Mouse (Mus musculus) thymus, postnatal 4 days (tissue): ENCODE measurements around the gene Col19a1.

Source experiments
- DNase-seq: peaks from one replicate; pipeline ENCODE4 v3.0.0; 2021

Col19a1 gene

GRCm38 (mm10) chr1:24303077-24303476 is 284.2 kb downstream of the Col19a1 start:
- DNase-seq: no peak

GRCm38 (mm10) chr1:24302674-24303073 is 284.6 kb downstream of the Col19a1 start:
- DNase-seq: peak; percentile 32

- no peak for DNase-seq
Measured at GRCm38 (mm10) chr1:24300700-24301099, 286.6 kb downstream of the Col19a1 start.

- no peak for DNase-seq
Measured at GRCm38 (mm10) chr1:24294979-24295942, 292.0 kb downstream of the Col19a1 start.

GRCm38 (mm10) chr1:24292515-24292914 is 294.8 kb downstream of the Col19a1 start:
- no peak for DNase-seq

DNA sequence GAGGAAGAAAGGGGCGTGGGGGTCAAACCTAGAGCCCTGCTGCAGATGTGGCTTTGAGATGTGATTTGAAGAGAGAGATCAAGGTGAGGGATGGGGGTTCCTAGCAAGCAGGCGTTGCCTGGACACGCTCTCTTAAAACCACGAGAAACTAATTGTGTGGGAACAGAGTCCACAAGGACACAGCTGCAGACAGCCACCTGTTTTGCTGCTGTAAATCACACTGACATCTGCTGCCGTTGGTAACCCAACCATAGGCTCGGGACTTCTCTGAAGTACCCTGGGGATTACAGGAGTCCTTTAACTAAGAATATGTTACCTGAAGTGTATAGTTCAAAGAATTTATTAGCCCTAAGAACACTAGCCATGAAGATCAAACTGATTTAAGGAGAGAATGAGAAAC is 300.9 kb downstream of the Col19a1 start:
- DNase-seq: no peak

DNA sequence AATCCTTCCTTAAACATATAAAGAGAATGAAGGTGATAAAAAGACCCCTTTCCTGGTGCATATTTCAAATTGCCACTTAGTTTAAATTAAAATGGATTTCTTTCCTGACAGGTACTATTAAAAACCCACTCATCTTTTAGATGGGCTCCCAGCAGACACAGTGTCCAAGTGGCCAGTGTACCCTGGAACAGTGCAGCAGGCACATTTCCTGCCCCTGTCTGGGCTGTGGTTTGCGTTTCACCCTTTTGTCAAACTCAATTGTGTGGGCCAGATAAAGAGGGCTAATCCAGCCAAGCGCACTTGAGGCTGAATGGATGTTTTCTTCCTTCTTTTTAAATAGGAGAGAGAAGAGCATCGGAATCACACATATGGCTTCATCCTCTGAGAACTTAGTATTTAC is 320.2 kb downstream of the Col19a1 start:
- DNase-seq: no peak

DNA sequence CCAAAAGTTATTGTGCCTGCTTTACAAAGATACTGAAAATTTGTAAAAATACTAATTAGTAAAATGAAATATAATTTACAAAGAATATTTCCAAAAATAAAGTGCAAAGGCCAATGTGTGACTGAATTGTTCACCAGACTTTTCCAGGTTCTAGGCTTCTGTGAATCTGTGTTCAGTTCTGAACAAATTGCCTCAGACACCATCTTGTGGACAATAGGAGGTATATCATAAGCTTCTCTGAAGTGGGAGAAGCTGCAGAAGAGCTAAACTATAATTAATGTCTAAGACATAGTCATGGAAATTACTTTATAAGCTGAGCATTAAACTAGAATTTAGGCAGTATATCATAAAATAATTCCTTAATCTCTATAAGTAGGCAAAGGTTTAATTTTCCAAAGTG is 326.1 kb downstream of the Col19a1 start:
- DNase-seq: no peak

DNA sequence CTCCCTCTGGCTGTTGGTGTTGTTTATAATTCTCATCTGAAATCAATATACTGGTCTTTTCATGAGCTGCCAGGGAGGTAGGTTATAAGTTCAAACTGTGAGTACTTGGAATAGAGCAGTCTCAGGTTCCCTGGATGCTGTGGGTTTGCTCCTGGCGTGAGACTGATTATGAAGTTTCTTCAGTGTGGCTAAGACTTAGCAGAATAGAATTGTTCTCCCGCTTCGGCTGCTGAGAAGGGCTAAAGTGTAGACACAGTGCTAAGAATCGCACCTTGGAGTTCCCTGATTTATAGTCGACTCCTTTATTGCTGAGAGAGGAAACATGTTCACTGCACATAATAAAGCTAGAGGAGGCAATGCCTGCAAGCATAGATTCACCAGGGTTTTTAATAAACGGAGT is 327.9 kb downstream of the Col19a1 start:
- no peak for DNase-seq

- DNase-seq: no peak
Measured at GRCm38 (mm10) chr1:24257961-24258360, 329.3 kb downstream of the Col19a1 start.

DNA sequence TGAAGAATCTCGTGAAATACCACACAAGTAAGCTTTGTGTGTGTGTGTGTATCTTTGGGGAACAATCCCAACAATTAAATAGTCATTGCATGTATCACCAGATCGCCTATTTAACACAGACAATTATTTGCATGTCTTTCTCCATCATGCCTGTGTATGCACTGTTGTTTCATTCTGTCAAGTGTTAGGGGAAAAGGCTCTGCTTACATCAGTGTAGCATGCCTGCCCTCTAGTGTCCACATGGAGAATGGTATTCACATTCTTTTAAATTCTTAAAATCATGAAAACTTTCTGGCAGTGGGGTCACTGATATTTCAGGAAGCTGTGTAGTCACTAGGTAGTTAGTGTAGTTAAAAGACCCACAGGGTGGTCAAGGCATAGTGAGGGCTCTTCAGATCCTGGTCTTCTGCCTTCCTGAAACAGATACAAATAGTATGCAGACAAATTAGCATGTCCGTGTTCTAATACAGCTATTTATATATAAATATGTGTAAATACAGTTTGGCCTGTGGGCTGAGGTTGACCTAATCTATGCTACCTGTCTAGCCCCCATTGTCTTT is 338.1 kb downstream of the Col19a1 start:
- DNase-seq: peak; percentile 5

DNA sequence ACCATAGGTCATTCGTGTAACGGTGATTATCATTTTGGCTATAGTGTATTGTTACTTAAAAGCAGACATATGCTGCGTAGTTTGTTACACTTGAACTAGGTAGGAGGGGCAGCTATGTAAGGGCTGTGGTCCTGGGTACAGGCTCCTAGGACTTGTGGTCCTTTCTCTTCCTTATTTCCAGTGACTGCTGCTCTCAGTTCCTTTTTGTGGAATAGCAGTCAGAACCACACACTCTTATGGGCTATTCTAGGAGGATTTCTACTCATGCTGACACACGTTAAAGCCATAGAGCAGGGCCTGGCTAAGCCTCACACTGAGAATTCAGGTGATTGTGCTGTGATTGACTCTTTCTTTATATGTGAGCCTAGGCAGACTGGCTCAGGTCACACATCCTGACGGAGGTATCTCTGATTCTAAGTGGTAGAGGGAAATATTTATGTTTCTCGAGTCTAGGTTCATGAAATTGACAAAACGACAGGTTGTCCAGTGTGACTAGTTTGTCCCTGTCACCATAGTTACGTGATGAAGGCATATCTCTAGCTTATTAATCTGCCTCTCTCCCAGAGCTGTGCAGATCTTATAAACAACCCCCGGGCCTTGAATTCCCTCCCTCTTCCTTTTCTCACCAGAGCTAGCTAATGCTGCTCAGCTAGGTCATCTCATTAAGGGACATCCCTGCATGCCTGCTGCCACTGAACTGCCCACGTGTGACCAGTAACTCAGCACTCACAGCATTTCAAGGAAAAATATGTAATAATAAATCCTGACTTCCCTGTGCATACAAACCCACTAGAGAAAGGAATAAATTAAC is 338.8 kb downstream of the Col19a1 start:
- DNase-seq: no peak

DNA sequence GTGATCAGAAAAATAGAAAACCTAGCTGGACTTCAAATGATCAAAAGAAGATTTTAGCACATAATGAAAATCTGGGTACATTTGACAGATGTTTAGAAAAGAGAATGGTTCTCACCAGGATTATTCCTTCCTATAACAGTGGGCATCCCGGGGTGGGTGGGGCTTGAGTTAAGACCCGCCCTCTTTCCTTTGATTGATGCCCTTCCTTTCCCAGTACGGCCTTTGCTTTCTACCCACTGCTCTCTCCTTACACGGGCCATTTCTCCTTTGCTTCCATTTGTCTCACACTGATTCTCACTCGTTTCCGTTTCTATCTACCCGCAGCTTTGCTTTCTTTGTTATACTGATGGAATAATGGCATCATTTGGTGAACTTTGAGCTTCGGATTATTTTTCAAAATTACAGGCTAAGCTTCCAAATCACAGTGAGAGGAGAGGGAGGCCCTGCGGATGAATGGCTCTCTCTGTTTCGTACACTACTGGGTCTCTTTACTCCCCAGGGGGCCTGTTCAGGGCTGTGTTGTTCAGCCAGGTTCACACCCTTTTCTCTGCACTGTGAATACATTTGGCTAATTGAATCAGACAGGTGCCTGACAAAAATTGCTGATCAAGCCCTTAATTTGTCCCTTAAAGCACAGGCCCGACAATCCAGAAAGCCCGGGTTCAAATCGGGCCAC is 341.4 kb downstream of the Col19a1 start:
- no peak for DNase-seq

DNA sequence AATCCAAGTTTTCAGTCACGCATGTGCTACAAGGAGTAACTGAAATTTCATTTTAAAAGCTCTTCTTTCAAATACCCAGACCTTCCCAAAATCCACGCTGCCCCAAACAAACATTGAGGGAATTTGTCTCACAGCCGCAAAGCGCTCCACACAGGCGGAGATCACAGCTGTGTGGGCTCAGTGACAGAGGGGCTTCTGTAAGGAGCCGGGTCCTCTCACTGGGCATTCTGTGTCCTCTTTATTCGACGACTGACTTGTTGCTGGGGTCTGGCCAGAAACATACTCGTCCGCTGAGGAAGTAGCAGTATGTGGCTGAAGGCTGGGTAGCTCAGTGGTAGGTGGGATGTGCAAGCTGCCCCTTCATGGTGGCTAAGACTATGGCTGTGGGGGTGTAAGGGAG is 342.3 kb downstream of the Col19a1 start:
- DNase-seq: no peak

DNA sequence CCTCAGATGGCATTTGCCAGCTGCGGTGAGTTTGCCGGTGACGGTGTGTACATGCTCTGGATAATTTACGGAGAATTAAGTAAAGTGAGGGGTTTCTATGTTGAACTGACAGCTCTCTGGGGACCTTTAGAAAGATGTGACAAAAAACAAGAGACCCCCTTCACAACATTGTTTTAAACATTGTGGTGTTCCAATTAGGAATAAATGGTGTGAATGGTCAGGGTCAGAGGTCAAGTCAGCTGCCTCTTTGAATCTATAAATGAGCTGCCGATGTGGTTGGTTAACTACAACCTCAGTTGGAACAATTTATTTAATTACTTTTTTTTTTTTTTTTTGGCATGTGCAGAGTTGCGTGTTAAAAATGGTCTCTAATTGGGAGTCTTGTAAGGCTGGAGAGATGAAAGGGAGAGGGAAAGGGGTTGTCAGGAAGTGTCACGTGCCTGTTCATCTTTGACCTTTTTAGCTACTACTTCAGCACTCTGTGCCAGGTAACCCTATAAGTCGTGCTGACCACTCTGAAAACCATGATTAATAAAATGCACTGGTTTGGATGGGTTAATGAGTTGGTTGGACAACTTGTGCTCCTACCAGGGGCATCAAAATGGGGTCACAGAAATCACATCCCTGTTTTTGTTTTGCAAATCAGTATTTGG is 347.1 kb downstream of the Col19a1 start:
- DNase-seq: no peak

DNA sequence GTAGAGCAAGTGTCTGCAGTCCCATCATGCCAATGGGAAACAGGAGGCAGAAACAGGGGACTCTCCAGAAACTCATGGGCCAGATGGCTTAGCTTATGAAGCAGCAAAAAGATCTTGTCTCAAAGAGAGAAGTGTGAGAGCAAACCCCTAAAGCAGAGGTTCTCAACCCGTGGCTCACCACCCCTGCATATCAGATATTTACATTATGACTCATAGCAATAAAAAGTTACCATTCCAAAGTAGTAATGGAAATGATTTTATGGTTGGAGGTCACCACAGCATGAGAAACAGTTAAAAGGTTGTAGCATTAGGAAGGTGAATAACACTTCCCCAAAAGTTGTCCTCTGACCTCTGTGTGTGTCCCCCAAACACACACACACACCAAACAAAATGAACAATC is 350.9 kb downstream of the Col19a1 start:
- DNase-seq: no peak

DNA sequence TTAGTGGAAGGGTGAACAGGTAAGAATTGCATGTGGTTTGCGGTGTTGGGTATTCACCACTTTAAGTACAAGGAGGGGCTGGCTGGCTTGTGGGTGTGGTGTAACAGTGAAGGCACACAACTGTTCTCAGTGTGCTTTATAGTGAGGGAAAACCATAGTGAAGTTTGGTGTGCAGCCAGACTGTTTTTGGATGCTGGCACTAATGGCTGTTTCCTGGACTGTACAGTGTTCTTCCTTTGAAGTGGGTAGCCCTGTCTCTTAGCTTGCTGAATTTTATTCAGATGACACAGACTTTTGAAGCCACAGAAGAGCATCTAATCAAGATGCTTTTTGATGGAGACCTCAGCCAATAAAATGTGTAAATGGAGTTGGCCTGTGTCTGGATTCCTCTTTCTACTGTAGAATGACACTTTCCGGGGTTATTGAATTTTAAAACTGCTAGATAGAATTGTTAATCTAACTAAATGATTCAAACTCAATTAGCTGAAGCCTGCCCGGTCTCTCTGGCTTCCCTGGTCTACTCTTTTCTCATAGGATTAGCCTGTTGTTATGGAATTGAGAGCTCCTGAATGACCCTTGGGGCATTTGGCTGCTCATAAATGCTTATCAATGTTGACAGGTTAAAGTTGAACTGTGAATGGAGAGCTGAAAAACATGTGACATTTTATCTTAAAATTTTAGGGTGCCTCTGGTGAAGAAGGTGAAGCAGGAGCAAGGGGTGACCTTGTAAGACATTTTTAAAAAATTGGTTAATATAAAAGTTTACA is 355.6 kb downstream of the Col19a1 start:
- DNase-seq: no peak

GRCm38 (mm10) chr1:24230428-24230827 is 356.8 kb downstream of the Col19a1 start:
- DNase-seq: no peak

DNA sequence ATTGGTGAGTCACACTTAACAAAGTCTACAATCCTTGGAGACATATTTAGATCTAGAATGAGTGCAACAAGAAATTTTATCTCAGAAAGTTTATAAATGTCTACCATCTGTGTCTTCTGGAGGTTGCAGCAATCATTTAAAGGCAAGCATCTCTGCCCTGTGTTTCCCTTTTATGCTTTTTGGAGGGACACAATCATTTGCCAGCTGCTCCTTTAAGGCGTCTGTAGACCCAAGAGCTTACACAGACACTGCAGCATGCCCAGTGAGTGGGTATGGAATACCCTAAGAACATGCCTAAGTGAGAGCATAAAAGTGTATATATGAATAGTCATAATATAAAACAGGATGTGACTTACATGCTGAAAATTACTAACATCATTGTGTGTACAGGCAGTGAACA is 357.7 kb downstream of the Col19a1 start:
- DNase-seq: no peak

- DNase-seq: no peak
Measured at GRCm38 (mm10) chr1:24226941-24227711, 360.1 kb downstream of the Col19a1 start.
